Mouse (Mus musculus) WW6 (cell line): ENCODE measurements around the gene Sypl.

ENCODE experiments used
- DNase-seq: peaks from one replicate; pipeline ENCODE4 v3.0.0-alpha.2; 2013; ENCODE audit warnings: low read depth, low spot score

The Sypl gene

DNA sequence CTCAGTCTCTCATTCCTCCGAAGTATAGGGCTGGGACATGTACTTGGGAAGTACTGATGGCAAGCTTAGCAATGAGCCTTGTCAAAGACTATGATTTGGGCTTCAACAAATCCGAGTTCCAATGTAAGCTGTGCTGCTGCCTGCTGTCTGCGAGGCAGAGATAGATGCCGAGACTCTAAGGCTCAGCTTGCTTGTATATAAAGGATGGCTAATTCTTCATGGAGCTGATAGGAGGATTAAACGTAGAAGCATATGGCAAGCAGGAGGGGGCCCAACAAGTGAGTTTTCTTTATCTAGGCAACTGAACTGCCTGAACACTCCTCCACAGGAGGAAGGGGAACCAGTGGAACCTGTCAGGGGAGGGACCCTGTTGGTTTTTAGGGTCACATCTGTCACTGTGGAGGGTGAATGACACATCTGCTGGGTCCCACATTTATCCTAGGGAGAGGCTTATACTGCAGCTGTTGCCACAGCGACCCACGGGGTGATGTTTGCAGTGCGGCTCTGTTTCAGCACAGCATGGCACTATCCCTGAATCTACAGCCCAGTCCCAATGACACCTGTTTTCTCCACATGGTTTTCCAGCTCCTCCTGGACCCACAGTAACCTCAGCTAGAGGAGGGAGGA is 49.8 kb downstream of the Sypl start:
- DNase-seq: no peak

DNA sequence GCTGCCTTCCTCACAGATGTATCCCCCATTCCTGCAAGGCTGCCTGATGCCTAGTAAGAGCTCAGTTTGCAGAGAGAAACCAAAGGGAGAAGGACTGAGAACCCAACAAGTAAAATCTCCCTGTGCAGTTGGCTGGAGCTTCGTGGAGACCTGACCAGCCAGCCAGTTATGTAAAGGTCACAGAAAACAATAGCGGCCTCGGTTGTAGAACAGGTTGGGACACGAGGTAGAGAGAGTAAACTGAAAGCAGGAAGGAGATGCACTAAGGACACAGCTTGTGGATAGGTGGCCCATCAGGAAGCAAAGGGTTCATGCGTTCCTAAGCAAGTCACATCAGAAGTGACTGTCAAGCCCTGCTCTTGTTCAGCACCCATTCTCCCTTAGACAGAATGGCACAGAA is 52.2 kb downstream of the Sypl start:
- DNase-seq: no peak

DNA sequence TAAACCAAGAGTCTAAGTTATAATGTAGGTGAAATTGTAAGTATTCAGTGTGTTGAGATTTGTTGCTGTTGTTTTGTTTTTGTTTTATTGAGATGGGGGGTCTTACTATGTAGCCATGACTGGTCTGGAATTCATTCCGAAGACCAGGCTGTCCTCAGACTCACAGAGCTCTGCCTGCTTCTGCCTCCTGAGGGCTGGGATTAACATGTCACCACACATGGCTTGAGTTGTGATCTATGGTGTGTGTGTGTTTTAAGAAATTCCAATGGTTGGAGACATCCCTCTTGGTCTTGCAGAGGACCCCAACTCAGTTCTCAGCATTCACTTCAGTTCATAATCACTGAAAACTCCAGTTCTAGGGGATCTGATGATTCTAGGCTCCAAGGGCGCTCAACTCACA is 53.5 kb downstream of the Sypl start:
- DNase-seq: no peak

DNA sequence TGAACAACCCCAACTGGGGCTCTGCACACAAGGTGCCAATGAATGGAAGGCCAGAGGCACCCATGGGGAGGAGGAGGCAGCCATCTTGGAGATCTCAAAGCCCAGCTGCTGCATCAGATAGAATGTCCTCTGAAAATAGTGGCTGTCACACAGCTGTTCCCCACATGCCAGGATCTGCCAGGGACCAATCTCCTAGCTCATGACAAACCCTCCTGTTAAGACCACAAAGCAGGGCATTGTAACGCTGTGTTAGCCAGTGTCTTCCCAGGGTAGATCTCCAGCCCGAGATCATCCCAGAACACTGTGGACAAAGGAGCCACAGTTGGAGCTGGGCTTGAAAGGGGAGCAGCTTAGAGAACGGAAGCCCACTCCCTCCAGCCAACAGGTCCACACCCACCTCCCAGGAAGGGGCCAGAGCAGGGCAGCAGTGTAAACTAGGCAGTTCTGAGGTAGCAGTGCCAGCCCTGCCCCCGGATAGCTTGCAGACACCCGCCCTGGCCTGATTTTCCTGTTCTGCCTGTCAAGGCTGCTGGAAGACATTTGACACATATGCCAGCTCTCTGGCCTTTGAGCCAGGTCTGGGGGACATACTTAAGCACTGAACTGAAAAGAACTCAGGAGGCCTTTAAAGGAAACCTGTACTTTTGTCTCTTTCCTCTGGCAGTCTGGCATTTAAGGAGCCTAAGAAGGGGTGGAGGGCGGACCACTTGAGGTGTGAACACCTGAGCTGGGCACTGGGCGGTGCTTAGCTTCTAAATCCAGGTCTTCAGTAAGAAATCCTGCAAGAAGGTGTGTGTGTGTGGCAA is 54.8 kb downstream of the Sypl start:
- DNase-seq: no peak

DNA sequence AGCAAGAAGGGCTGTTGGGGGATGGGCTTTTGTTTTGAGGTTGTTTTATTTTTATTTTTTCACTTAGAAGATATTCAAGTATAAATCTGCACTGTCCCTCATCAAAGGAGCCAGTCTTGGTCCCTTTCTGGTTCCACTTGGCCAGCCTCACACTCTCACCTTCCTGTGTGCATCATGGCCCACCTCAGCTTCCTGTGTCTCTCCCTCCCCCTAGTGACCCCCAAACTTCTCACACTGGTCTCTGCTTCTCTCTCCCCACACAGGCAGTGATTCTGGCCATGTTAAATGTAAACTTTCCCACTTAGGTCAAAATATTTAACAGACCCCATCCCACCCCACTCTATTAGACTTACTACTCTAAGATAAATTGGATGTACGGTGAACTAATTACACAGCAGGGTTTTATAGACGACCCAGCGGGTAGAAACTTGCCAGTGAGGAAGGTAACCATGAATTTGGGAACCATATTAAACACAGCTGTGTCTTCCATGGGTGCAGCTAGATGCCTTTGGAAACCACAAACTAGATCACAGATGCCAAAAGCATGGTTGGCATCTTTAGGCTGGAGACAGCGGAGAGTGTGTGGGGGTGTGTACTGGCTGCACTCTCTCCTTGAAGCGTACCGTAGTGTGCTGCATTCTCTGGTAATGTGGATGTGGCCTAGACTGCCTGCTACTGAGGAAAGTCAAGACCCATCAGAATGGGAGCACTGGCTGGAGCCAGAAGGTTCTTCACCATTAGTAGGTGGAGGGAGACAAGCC is 55.7 kb downstream of the Sypl start:
- no peak for DNase-seq

DNA sequence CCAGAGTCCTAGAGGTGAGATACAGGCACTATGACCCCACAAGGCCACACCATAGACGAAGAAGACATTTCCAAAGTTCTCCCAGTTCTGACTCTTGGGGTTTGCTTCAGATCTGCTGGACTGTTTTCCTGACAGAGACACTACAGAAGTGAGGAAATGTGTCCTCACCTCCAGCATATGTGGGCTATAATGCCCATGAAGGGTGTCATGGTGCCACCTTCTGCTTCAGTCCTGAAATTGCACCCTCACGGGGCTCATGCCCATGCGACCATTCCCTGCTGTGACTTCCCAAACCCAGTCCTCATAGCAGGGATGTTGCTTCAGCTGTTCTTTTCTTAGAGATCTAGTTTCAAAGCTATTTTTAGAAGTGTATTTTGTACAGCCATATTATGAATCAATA is 56.3 kb downstream of the Sypl start:
- DNase-seq: no peak

DNA sequence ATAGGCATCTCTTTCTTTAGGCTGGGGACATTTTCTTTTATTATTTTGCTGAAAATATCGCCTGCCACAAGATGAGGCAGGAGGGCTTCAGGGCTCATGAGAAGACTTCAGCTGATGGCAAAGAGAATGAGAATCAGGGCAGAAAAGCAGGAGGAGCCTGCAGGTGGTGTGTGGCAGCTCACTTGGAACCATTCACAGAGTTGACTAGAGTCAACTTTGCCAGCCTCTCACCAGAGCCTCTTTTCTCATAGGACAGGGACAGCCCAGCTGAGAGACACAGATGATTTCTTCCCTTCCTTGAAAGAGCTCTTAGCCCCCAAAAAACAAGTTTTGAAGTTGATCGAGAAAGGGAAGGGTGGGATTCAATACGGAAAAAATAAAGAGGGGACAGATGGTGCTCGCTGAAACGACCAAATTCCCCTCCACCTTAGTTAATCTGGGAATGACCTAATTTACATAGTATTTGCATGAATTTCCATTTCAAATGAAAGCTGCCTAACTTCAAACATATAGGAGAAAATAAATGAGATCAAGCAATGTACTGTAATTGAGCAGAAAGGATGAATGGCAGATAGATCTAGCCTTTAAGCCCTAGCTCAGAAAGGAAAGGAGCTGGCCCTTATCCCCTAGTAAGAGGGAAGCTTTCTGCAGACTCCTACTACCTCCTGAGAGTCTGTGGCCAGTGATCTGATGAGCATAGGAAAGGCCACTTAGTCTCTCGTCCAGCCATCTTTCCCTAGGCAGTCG is 60.5 kb downstream of the Sypl start:
- DNase-seq: no peak

DNA sequence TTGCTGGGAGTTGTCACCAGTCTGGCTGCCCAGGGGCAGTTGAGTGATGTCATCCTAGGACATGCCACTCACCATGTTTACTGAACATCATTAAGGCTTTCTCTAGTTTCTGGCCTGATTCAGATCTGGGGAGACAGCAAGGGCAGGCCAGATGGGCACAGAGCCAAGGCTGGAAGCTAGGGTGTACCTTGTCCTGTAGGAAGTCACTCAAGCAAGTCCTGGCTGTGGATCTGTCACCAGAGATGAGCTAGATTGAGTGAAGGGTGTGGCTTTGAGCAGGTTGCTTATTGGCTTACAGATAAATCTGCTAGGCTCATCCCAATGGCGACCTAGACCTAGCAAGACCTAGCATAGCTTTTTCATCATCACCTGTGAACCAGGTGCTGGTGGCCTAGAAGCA is 61.4 kb downstream of the Sypl start:
- no peak for DNase-seq

DNA sequence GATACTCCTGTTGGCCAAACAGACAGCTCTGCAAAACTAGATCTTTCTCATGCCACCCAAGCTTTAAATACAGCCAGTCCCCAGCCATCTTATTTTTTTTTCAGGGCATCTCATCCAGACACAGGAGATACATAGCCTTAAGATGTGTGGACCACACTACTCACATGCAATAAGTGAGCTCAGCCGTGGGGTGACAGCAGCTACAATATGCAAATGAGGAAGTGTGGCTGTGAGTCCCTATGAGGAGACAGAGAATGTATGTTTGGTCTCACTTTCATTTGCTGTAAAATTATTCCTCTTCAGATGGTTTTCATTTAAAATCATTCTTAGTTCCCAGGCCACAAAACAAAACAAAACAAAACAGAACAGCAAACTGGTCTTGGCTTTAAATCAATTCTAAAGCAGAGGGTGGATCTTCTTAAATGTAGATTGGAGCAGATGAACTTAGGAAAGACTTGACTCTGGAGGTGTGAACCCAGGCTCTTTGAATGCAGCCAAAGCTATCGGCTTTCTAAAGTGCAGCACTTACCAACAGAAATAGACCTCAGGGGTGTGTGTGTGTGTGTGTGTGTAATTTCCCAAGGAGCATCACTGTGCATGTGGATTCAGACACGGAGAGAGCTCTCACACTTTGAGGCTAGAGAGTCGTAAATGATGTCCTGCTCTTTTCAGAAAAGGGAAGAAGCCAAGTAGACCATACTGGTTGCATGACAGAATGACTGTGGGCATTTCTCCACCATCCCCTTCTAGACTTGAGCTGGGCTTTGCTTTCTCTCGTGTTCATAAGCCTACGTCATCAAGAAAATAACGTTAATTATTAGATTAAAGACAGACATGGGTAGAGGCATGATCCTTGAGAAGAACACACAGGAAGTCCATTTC is 63.4 kb downstream of the Sypl start:
- no peak for DNase-seq

DNA sequence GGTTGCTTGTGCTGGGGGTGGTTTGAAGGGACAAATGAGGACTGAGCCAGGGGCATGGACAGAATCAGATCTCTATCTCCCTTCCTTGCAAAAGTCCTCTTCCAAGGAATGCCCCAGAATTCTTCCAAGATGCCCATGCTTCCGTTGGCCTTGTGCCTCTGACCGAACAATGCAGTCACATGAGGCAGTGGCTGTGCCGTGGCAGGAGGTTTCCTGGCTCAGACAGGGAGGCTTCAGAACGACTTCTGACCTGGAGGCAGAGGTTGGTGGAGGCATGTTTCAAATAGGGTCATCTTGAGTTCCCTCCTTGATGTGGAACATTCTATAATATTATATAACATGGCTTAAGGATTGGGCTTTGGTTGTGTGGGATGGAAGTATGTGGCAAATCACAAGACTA is 64.9 kb downstream of the Sypl start:
- no peak for DNase-seq

DNA sequence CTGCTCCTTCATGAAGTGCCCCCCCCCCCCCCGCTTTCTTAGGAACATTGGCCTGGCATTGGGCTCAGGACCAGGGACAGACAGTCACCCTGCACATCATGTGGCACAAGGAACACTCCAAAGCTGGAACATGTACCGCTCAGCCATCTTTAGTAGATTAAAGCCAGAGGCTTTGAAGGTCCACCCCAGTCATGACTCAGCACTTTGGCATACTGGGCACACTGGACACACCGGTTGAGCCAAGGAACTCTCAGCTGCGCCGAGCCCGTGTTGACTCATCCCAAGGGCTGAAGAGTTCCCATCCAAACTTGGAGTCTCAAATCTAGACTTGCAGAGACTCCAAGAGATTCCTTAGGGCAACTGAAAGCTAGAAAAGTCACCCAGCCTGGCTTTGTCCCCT is 66.3 kb downstream of the Sypl start:
- no peak for DNase-seq

DNA sequence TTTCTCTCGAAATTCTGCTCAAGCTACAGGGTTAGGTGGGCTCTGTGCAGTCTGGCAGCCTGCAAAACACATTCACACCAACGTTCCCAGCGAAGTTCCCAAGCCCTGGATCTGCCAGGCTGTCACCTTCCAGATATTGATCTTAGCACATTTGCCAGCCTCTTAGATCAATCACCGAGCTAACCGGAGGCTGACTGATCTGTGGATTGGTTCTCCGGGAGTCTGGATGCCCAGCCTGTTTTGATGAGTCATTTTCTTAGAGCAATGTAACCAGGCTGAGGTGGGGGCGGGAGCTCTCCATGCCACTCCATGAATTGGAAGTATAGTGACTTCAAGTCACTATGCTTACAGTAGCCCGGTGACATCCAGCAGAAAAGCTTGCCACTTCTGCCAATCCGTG is 67.4 kb downstream of the Sypl start:
- DNase-seq: no peak

DNA sequence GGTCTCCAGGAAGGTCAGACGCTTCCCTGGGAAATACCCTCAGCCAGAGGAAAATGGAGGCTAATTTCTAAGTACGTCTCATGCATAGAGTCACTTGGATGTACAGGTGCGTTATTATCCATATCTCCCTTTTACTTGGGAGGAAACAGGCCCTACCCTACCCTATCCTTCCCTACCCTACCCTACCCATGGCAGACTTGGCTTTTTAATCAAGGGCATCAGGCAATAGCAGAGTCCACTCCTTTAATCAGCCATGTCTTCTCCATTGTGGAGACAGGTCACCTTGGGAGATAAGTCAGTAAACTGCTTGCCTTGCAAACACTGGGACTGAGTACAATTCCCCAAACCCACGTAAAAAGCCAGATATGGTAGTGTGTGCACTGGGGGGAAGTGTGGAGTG is 68.1 kb downstream of the Sypl start:
- no peak for DNase-seq

DNA sequence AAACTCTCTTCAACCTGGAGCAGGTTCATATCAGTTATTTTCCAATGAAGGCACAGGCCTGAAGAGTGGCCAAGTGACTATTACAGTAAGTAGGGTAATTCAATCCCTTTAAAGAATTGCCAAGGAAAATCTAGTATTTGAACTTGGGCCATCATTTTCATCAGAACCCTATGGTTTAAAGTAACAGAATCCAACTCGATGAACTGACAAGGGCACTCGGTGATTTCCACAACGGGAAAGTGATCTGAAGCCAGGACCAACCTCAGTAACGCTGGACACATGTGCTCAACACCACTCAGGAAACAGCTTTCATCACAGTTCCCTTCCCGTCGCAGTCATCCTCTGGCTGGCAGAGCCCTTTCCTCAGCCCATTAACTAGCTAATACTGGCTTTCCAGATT is 70.8 kb downstream of the Sypl start:
- DNase-seq: no peak

DNA sequence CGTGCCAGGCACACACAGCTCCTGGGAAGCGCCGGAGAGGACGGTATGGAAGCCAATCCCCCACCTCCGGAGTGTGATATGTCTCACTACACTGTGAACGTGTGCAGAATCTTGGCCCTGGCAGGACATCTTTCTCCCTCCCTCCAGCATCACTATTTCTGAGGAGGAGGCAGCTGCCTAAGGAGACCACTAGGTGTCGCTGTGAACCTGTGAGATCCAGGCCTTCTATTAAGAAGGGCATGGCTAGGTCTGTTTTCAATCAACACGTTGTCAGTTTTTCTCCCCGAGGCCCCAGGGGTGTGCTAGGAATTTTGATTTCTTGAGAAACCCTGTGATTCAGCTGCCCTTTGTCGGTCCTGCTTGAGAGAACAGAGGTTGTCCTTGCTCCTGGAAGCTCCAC is 73.4 kb downstream of the Sypl start:
- peak; percentile 39 for DNase-seq

DNA sequence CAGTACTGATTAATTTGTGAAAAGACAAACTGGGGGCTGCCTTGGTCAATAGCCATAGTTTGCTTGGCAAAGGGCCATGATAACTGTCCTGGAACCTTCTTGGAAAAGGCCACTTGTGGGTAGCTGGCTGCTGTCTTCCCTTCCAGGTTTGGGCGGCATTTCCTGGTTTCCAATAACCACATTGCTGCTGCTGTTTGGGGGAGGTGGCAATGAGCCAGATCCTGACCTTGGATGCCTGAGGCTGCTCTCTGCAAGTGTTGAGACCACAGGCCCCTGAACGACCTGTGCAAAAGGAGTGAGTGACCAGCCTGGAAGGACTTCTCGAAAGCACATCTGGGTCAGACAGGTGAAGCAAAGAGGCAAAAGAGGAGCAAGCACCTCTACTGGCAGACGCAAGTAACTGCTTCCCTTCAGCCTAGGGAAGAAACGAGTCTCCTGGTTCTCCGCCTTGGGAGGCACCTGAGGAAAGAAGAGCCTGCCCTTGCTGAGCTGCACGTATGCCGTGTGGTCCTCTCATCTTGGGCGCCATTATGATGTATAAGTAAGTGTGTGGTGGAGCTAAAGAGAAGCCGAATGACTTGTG is 74.5 kb downstream of the Sypl start:
- DNase-seq: peak; percentile 36

DNA sequence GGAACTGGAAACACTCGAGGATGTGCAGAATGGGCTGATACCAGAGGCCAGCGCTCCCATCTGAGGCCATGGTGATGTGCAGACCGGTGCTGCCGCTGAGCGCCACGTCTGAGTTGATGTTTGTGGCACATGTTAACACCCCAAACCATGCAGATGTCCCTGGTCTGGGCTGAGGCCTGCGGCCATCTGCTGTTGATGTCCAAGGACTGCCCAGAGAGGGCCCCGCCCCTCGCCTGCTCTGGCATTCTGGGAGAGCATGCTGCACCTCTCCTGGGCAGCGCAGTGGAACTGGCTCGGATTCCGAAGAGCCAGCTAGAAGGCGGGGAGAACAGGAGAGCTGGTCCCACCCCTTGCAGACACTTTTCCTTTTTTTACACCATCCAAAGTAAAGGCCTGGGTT is 75.0 kb downstream of the Sypl start:
- DNase-seq: no peak
